Mouse (Mus musculus): ENCODE data around the gene Spink2.
"Not testable (repeated sequence)": the region's sequence is repeated elsewhere in the genome, so short reads cannot be mapped to it uniquely, and the experiment has no call there.

Gene Spink2

GRCm38 (mm10) chr5:77211236-77211635, at the start of gene Spink2:
Gene Spink2, minus strand, starts transcription at chr5:77211471.
- DNase-seq (ENCODE audit: low spot score), result no peak

- DNase-seq (ENCODE audit: low spot score), result no peak
These were observed 48.9 kb upstream of the Spink2 start for GRCm38 (mm10) chr5:77260141-77260540.

- DNase-seq (ENCODE audit: low spot score), result no peak
These were observed 48.0 kb upstream of the Spink2 start for GRCm38 (mm10) chr5:77259315-77259714.

GRCm38 (mm10) chr5:77257603-77258002, 46.3 kb upstream of the Spink2 start:
- DNase-seq (ENCODE audit: low spot score), result no peak

GRCm38 (mm10) chr5:77254402-77254801, 43.1 kb upstream of the Spink2 start:
- no peak for DNase-seq (ENCODE audit: low spot score)

GRCm38 (mm10) chr5:77253154-77253553, 41.9 kb upstream of the Spink2 start:
- no peak for DNase-seq (ENCODE audit: low spot score)

- no peak for DNase-seq (ENCODE audit: low spot score)
These were observed 41.0 kb upstream of the Spink2 start for GRCm38 (mm10) chr5:77252115-77252827.

GRCm38 (mm10) chr5:77251656-77252055, 40.4 kb upstream of the Spink2 start:
- DNase-seq (ENCODE audit: low spot score), result no peak

GRCm38 (mm10) chr5:77250083-77250482, 38.8 kb upstream of the Spink2 start:
- DNase-seq (ENCODE audit: low spot score), result no peak

- DNase-seq (ENCODE audit: low spot score), result no peak
These were observed 34.8 kb upstream of the Spink2 start for GRCm38 (mm10) chr5:77245787-77246671.

- no peak for DNase-seq (ENCODE audit: low spot score)
These were observed 34.2 kb upstream of the Spink2 start for GRCm38 (mm10) chr5:77245463-77245786.

- DNase-seq (ENCODE audit: low spot score), result no peak
These were observed 33.2 kb upstream of the Spink2 start for GRCm38 (mm10) chr5:77244331-77244987.

GRCm38 (mm10) chr5:77237104-77237503, 25.8 kb upstream of the Spink2 start:
- no peak for DNase-seq (ENCODE audit: low spot score)

- no peak for DNase-seq (ENCODE audit: low spot score)
These were observed 23.6 kb upstream of the Spink2 start for GRCm38 (mm10) chr5:77234921-77235320.

- DNase-seq (ENCODE audit: low spot score), result not testable (repeated sequence)
These were observed 20.6 kb upstream of the Spink2 start for GRCm38 (mm10) chr5:77231863-77232262.

- peak; percentile 15 for DNase-seq (ENCODE audit: low spot score)
These were observed 17.7 kb upstream of the Spink2 start for GRCm38 (mm10) chr5:77228986-77229385.

- no peak for DNase-seq (ENCODE audit: low spot score)
These were observed 12.0 kb upstream of the Spink2 start for GRCm38 (mm10) chr5:77223043-77223975.

- DNase-seq (ENCODE audit: low spot score), result no peak
These were observed 6.5 kb upstream of the Spink2 start for GRCm38 (mm10) chr5:77217724-77218123.

- DNase-seq (ENCODE audit: low spot score), result peak; percentile 77
These were observed 5.9 kb upstream of the Spink2 start for GRCm38 (mm10) chr5:77217211-77217610.

- no peak for DNase-seq (ENCODE audit: low spot score)
These were observed 5.1 kb downstream of the Spink2 start for GRCm38 (mm10) chr5:77206134-77206533.

GRCm38 (mm10) chr5:77202238-77202637, 9.0 kb downstream of the Spink2 start:
- no peak for DNase-seq (ENCODE audit: low spot score)

- DNase-seq (ENCODE audit: low spot score), result no peak
These were observed 10.6 kb downstream of the Spink2 start for GRCm38 (mm10) chr5:77200695-77201094.
